Mouse (Mus musculus) megakaryocyte, adult 5-6 weeks (primary cell): ENCODE measurements around the gene Ddc. TPM values are rescaled to one million over a fixed set of nuclear protein-coding genes. Genes with fewer than 3 reads are reported as not detected.

Experiments used
- ATAC-seq: 2 replicates; pipeline ENCODE4 v1.8.0; 2016; ENCODE audit warnings: mild to moderate bottlenecking, inconsistent platforms; ENCODE audit not compliant: poor library complexity, severe bottlenecking
- total RNA-seq, 2 experiments: library from RNA; stranded (forward) in 1 of 2; stranded (reverse) in 1 of 2; fragments of 153-499, 151-499 nt in 1 of 2; fragments of 221-1000, 200-1000 nt in 1 of 2; gene quantifications; 2 replicates each; pipeline versions ENCODE4 v1.2.3 to v1.2.4; 2015 to 2017

Gene Ddc
- total RNA-seq, 2 experiments from 2014 or later = 0.38 TPM; not detected in 1

- no peak for ATAC-seq
Observed at GRCm38 (mm10) chr11:11907703-11908413, 9.9 kb upstream of the Ddc start.

- ATAC-seq = no peak
Observed at GRCm38 (mm10) chr11:11905518-11905917, 7.6 kb upstream of the Ddc start.

GRCm38 (mm10) chr11:11904995-11905394 lies 7.1 kb upstream of the Ddc start:
- no peak for ATAC-seq

DNA sequence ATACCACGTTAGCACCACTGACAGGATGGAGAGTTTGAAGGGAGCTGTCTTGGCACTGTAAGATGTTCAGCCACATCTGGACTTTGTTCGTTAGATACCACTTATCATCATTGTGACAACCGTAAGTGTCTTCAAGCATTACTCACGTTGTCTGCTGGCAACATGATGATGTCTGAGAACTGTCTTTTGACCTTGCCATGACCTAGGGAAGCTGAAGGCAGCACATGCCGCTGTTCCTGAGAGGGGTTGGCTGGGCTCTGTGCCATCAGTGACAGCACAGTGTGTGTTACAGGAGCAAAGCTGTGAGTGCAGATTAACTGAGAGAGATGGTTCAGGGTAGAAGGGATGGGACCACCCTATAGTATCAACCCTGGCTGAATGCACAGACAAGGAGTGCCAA lies 3.6 kb upstream of the Ddc start:
- no peak for ATAC-seq

DNA sequence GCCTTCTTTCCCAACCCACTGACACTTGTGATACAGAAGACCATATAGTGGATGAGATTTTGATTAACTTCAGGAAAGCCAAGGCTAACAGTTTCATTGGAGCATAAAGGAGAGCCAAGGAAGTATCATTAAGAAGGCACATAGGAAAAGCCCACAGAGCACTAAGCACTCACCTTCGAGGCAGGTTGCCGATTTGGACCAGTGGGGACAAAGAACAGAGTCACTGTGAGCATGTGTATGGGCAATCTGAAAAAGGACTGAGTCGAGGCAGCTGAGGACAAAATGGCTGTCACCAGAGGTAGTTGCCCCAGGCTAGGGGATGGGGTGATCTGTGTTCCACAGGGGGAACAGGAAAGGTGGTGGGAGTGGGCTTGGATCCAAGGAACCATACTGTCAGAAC lies 552 bp upstream of the Ddc start:
- no peak for ATAC-seq

GRCm38 (mm10) chr11:11895479-11895878 lies 2.5 kb downstream of the Ddc start:
- no peak for ATAC-seq

GRCm38 (mm10) chr11:11893769-11894168 lies 4.2 kb downstream of the Ddc start:
- no peak for ATAC-seq

GRCm38 (mm10) chr11:11892993-11893602 lies 4.8 kb downstream of the Ddc start:
- ATAC-seq = no peak

DNA sequence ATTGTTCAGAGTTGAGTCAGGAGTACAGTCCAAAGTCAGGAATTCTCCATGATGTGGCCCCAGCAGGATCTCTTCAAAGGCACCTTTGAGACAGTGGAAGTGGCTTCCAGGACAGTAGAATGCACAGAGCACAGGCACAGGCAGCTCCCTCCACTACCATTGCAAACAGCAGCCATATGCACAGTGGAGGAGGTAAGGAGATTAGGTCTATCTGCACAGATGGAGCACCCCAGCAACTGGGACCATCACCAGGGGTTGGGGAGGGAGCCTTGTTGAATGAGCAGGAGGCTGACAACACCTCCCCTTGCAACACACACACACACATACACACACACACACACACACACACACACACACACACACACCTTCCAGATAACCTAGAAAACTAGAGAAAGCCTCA lies 6.1 kb downstream of the Ddc start:
- no peak for ATAC-seq

GRCm38 (mm10) chr11:11890139-11890741 lies 7.7 kb downstream of the Ddc start:
- ATAC-seq = no peak

- 0 out of 2 replicates have a peak, but pooled peaks have one; percentile 27 for ATAC-seq
Observed at GRCm38 (mm10) chr11:11888727-11889126, 9.2 kb downstream of the Ddc start.

GRCm38 (mm10) chr11:11888051-11888450 lies 9.9 kb downstream of the Ddc start:
- no peak for ATAC-seq

- ATAC-seq = peak; percentile 73
Observed at GRCm38 (mm10) chr11:11886403-11886998, 11.4 kb downstream of the Ddc start.

- no peak for ATAC-seq
Observed at GRCm38 (mm10) chr11:11885921-11886320, 12.0 kb downstream of the Ddc start.

GRCm38 (mm10) chr11:11885246-11885643 lies 12.7 kb downstream of the Ddc start:
- no peak for ATAC-seq

DNA sequence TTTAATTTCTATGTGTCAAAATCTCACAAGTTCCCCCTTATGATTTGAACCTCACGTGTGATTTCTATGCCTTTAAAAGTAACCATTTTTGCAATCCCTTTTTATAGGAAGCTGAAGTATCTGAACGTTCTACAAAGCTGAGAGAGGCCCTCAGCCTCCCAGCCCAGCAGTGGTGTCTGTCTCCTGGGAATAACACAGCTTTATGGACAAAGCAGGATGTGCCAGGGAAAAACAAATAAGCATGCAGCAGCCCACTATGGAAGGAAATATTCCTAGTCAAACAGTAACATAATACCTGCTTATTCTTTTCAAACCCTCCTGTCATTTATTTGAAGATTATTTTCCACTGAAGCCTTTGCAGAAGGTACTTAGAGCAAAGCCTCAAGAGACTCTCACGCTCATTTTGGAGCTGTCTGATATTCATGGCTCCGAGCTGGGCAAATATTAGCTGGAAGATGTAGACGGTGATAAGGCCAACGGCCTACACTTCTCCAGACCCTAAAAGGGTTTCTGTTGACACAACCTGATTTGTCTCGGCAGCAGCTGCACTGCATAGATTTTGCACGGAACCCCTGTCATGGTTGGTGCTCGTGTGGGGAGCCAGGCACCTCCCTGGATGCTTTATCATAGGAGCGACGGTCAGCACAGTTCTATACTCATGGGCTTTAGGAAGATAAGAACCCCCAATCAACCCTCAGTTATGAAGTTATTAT lies 13.3 kb downstream of the Ddc start:
- ATAC-seq = no peak

- ATAC-seq = no peak
Observed at GRCm38 (mm10) chr11:11881783-11882155, 16.2 kb downstream of the Ddc start.

- no peak for ATAC-seq
Observed at GRCm38 (mm10) chr11:11881026-11881782, 16.7 kb downstream of the Ddc start.

GRCm38 (mm10) chr11:11880351-11880750 lies 17.6 kb downstream of the Ddc start:
- ATAC-seq = no peak

- no peak for ATAC-seq
Observed at GRCm38 (mm10) chr11:11879699-11880002, 18.3 kb downstream of the Ddc start.
